Mouse (Mus musculus): ENCODE data around the gene Tmem189. TPM values are rescaled to one million over a fixed set of nuclear protein-coding genes. Genes with fewer than 3 reads are reported as not detected.

The Tmem189 gene
- polyA plus RNA-seq, 1 experiment from 2014 or later: 33.4 TPM

DNA sequence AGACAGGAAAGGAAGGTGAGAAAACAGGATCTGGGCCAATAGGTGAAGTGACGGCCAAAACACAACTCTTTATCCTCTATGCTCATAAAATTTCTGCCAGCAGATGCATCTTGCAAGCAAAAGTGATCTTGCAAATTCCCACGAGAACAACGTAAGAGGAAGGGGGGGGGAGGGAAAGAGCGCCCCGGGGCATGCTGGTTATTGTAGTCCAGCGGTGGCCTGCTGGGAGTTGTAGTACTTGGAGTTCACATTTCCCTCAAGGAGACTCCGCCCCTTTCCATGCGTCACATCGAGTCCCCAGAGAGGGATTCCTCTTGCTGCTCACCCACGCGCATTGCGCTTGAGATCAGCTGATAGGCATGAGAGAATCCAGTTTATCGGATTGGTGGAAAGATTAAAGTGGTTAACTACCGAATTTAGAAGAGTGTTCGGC is 55.3 kb downstream of the Tmem189 start:
- peaks cover 36% of the 10 kb centered on the region for H3K4me1 ChIP-seq
- H3K27me3 ChIP-seq (replicated peaks): no peaks in the 10 kb centered on the region
- peak overlapping the region; percentile 31 for H3K9ac ChIP-seq
- WGBS: 0% methylated on average over 15 of the region's 15 CpGs
- H3K4me2 ChIP-seq: peak overlapping the region; percentile 58
- H3K4me3 ChIP-seq: peak overlapping the region; percentile 27
- ATAC-seq (replicated peaks): peak; percentile 67
- no peaks in the 10 kb centered on the region for H3K36me3 ChIP-seq (replicated peaks)
- H3K9me3 ChIP-seq: no peaks in the 10 kb centered on the region
- peak overlapping the region; percentile 80 for H3K27ac ChIP-seq

DNA sequence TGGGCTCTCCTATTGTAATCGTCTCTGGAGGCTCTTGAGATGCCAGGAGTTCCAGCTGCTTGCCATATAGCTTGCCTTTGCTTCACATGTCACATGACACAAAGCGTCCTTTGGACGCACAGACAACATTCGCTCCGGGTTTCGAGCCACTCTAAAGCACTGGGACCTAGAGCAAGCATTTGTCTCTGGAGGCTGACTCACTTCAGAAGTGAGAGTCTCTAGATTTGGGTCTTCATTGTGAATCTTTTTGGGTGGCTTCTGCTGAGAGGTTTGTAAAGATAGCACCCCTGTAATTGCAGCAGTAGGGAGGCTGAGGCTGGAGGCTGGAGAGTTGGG is 56.1 kb downstream of the Tmem189 start:
- ATAC-seq (replicated peaks): no peak
- H3K4me2 ChIP-seq: peak overlapping the region; percentile 58; the same call in 1 of the 2 replicates

GRCm38 (mm10) chr2:167632731-167633536 is 56.7 kb downstream of the Tmem189 start:
- Histone ChIP-seq H3K27ac (peak overlapping the region; percentile 90), H3K4me3 (peak overlapping the region; percentile 79)

More for the DNA sequence above, 56.1 kb downstream of the Tmem189 start:
- 92% methylated on average over 6 of the region's 6 CpGs for WGBS
- H3K27ac ChIP-seq: no peak overlapping the region
- H3K27me3 ChIP-seq (replicated peaks): no peaks in the 10 kb centered on the region
- no peak overlapping the region for H3K4me3 ChIP-seq
- H3K9me3 ChIP-seq: no peaks in the 10 kb centered on the region
- no peak overlapping the region for H3K9ac ChIP-seq
- H3K36me3 ChIP-seq (replicated peaks): no peaks in the 10 kb centered on the region
- H3K4me1 ChIP-seq: peaks cover 44% of the 10 kb centered on the region

GRCm38 (mm10) chr2:167631591-167632448 is 57.8 kb downstream of the Tmem189 start, which contains the start of gene Ube2v1:
TSS of gene Ube2v1 (minus strand) at chr2:167632095.
- peak; percentile 76 for ATAC-seq (replicated peaks)
- no peaks in the 10 kb centered on the region for H3K9me3 ChIP-seq
- peak within 1 kb of the TSS; percentile 90 for H3K27ac ChIP-seq
- H3K4me3 ChIP-seq: peak within 1 kb of the TSS; percentile 79
- no peaks in the 10 kb centered on the region for H3K27me3 ChIP-seq (replicated peaks)
- H3K9ac ChIP-seq: peak within 1 kb of the TSS; percentile 90
- no peaks in the 10 kb centered on the region for H3K36me3 ChIP-seq (replicated peaks)
- H3K4me2 ChIP-seq: peak within 1 kb of the TSS; percentile 80
- peaks cover 49% of the 10 kb centered on the region for H3K4me1 ChIP-seq
- WGBS: under 1% methylated on average over 82 of the region's 87 CpGs

More at GRCm38 (mm10) chr2:167632731-167633536, 56.7 kb downstream of the Tmem189 start:
- H3K4me1 ChIP-seq: peaks cover 47% of the 10 kb centered on the region
- peak overlapping the region; percentile 57 for H3K4me2 ChIP-seq
- WGBS: 83% methylated on average over 12 of the region's 12 CpGs
- H3K36me3 ChIP-seq (replicated peaks): no peaks in the 10 kb centered on the region
- no peak for ATAC-seq (replicated peaks)
- no peaks in the 10 kb centered on the region for H3K9me3 ChIP-seq
- H3K27me3 ChIP-seq (replicated peaks): no peaks in the 10 kb centered on the region
- H3K9ac ChIP-seq: peak overlapping the region; percentile 90; the same call in 1 of the 2 replicates

DNA sequence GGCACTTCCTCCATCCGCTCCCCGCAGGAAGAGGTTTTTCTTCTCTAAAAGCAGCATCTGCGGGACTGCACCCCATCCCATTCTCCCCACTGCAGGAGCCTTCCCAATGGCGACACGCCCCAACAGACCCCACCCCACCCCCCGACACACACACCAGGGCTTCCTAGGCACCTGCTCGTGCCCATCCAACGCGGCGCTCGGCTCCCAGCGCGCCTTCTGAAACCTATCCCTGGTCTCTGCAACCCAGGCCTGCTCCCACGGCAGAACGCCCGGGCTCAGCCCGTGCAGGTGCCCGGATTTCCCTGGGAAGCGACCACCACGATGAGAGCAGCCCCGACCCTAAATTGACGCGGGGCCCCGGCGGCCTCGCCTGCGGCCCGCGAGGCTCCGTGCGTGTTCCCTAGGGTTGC is 58.4 kb downstream of the Tmem189 start:
- H3K9me3 ChIP-seq: no peaks in the 10 kb centered on the region

GRCm38 (mm10) chr2:167630421-167630820 is 59.2 kb downstream of the Tmem189 start:
- Histone ChIP-seq H3K36me3 (replicated peaks) (no peaks in the 10 kb centered on the region), H3K9me3 (no peaks in the 10 kb centered on the region), H3K27ac (no peak overlapping the region), H3K9ac (peak overlapping the region; percentile 90), H3K4me3 (peak overlapping the region; percentile 79), H3K27me3 (replicated peaks) (no peaks in the 10 kb centered on the region), H3K4me2 (peak overlapping the region; percentile 80), H3K4me1 (peaks cover 56% of the 10 kb centered on the region)
- ATAC-seq (replicated peaks): no peak
- 82% methylated on average over 5 of the region's 5 CpGs for WGBS

More for the DNA sequence above, 58.4 kb downstream of the Tmem189 start:
- WGBS: under 1% methylated on average over 31 of the region's 31 CpGs
- Histone ChIP-seq H3K4me1 (peaks cover 51% of the 10 kb centered on the region), H3K4me2 (peak overlapping the region; percentile 80), H3K36me3 (replicated peaks) (no peaks in the 10 kb centered on the region), H3K27ac (peak overlapping the region; percentile 90), H3K9ac (peak overlapping the region; percentile 90), H3K27me3 (replicated peaks) (no peaks in the 10 kb centered on the region), H3K4me3 (peak overlapping the region; percentile 79)
- ATAC-seq (replicated peaks): peak; percentile 19

DNA sequence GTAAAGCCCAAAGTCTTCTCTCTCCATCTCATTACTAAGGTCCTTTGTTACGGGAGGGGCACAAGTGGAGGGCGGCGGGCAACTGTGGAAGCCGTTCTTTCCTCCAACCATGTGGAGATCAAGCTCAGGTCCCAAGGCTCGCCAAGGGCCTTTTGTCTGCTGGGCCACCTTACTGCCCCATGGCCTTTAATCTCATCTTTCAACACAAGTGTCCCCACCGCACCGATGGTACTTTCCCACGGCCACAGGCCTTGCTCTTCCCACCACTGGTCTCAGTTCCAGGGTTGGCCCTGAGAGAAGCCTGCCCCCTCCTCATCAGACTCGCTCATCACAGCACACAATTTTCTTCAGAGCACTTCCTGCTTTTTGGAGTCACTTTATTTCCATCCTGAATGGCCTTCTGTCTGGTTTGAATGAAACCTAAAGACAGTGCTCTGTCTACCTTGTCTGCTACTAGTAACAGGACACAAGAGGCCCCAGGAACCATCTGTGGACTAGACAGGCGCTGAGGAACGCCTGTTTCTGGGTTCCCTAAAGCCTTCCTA is 59.9 kb downstream of the Tmem189 start:
- Histone ChIP-seq H3K4me2 (peak overlapping the region; percentile 80), H3K27ac (no peak overlapping the region), H3K4me1 (peaks cover 57% of the 10 kb centered on the region), H3K4me3 (0 out of 2 replicates have a peak overlapping the region, but pooled peaks have one; percentile 79), H3K9me3 (no peaks in the 10 kb centered on the region), H3K9ac (no peak overlapping the region), H3K27me3 (replicated peaks) (no peaks in the 10 kb centered on the region), H3K36me3 (replicated peaks) (no peaks in the 10 kb centered on the region)
- no peak for ATAC-seq (replicated peaks)
- WGBS: 69% methylated on average over 11 of the region's 11 CpGs

DNA sequence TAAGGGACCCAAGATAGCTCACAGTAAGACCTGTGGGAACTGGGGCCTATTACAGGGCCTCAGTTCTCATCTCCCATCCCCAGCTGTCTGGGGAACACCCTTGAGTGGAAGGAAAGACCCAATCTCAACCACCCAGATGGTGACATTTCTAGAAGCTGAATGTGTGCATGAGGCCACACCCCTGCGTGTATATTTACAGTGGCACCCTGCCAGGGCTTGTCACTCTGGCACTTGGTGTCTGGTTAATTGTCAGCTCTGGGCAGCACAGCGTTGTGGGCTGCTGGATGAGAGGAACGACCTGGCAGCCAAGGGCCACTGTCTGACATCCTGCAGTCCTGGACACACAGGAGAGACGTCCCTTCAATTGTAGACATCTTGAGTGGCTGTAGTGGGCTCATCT is 60.8 kb downstream of the Tmem189 start:
- Histone ChIP-seq H3K4me1 (peaks cover 54% of the 10 kb centered on the region), H3K9me3 (no peaks in the 10 kb centered on the region), H3K4me3 (no peak overlapping the region), H3K27ac (no peak overlapping the region), H3K9ac (no peak overlapping the region), H3K4me2 (no peak overlapping the region), H3K27me3 (replicated peaks) (no peaks in the 10 kb centered on the region), H3K36me3 (replicated peaks) (no peaks in the 10 kb centered on the region)
- ATAC-seq (replicated peaks): no peak
- WGBS: 53% methylated on average over 4 of the region's 4 CpGs

GRCm38 (mm10) chr2:167627019-167627418 is 62.6 kb downstream of the Tmem189 start:
- no peak for ATAC-seq (replicated peaks)
- peaks cover 39% of the 10 kb centered on the region for H3K4me1 ChIP-seq
- 82% methylated on average over 7 of the region's 7 CpGs for WGBS
- H3K27ac ChIP-seq: no peak overlapping the region
- no peaks in the 10 kb centered on the region for H3K36me3 ChIP-seq (replicated peaks)
- H3K4me2 ChIP-seq: no peak overlapping the region
- no peak overlapping the region for H3K9ac ChIP-seq
- H3K4me3 ChIP-seq: no peak overlapping the region
- no peaks in the 10 kb centered on the region for H3K27me3 ChIP-seq (replicated peaks)
- H3K9me3 ChIP-seq: no peaks in the 10 kb centered on the region

DNA sequence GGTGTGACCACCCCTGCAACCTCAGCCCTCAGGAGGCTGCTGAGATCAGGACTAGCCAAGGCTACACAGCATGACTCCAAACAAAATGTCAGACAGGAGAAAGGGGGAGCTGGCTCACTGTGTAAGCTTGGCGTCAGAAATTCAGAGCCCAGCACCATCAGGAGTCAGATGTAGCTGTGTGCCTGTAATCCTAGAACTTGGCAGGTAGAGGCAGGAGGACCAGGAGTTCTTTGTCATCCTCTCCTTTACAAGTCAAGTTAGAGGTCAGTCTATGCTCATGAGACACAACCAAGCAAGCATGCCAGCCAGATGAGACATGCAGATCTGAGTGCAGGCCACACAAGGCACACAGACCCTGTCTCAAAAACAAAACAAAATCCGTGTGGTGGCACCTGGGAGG is 64.0 kb downstream of the Tmem189 start:
- H3K9me3 ChIP-seq: no peaks in the 10 kb centered on the region
- no peak overlapping the region for H3K4me2 ChIP-seq
- H3K4me3 ChIP-seq: no peak overlapping the region
- ATAC-seq (replicated peaks): no peak
- WGBS: 50% methylated on average over 2 of the region's 2 CpGs
- peaks cover 35% of the 10 kb centered on the region for H3K4me1 ChIP-seq
- no peaks in the 10 kb centered on the region for H3K27me3 ChIP-seq (replicated peaks)
- H3K27ac ChIP-seq: no peak overlapping the region
- H3K36me3 ChIP-seq (replicated peaks): no peaks in the 10 kb centered on the region
- no peak overlapping the region for H3K9ac ChIP-seq

DNA sequence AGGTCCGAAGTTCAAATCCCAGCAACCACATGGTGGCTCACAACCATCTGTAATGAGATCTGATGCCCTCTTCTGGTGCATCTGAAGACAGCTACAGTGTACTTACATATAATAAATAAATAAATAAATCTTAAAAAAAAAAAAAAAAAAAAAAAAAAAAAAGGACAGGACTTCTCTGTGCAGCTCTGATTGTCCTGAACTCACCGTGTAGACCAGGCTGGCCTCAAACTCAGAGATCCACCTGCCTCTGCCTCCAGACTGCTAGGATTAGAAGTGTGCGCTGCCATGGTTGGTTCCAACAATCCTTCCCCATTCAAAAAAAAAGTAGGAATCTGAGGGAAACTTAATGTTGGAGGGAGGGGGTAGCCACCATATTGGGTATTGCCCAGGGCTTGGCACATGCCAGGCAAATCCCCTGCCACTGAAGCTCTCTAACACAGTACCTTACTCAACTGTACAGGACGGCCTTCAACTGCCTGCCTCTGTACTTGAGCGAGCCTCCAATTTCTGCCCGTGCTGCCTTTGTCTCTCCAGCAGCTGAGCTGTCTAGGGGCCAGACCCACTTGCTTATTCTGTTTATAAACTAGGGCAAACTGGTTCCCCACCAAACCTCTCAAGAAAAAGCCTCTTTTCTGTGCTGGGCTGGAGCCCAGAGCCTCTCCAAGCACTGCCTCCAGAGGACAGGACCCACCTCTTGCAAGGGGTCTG is 65.1 kb downstream of the Tmem189 start:
- H3K36me3 ChIP-seq (replicated peaks): no peaks in the 10 kb centered on the region
- H3K4me2 ChIP-seq: no peak overlapping the region
- peaks cover 23% of the 10 kb centered on the region for H3K4me1 ChIP-seq
- ATAC-seq (replicated peaks): no peak
- no peak overlapping the region for H3K4me3 ChIP-seq
- H3K9ac ChIP-seq: no peak overlapping the region
- no peak overlapping the region for H3K27ac ChIP-seq
- H3K27me3 ChIP-seq (replicated peaks): no peaks in the 10 kb centered on the region
- no peaks in the 10 kb centered on the region for H3K9me3 ChIP-seq
- 84% methylated on average over 6 of the region's 6 CpGs for WGBS
